Mouse (Mus musculus) 3134 (cell line): ENCODE data around the gene Il9r.

Experiments
- DNase-seq: peaks from one replicate; pipeline ENCODE4 v3.0.0-alpha.2; 2011; ENCODE audit warnings: low spot score; ENCODE audit not compliant: insufficient read length; ENCODE audit errors: extremely low read depth

Il9r gene

DNA sequence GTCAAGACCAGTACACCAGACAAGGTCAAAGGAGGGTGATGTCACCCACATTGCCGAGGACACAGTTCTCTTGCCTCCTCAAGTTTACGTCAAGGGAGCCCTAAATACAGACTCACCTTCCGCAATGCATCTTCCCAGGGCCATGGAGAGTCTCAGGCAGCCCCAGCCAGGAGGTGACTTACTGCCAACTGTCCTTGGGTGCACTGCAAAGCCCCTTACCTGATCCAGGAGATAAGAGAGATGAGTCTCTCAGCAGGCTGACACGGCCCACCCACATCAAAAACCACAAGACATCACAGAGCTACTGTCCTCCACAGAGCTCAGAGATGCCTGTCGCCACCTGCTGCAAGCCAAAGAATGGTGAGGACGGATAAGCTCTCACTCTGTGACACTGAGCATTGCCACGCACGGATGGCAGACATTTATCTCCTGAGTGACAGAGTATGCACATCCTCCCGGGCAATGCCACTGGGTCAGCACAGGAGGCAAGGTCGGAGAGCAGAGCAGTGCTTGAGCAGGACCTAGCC is at the start of gene Il9r:
Il9r (minus strand) TSS at position 205 of the 527 bp plus-strand sequence.
- no peak for DNase-seq

DNA sequence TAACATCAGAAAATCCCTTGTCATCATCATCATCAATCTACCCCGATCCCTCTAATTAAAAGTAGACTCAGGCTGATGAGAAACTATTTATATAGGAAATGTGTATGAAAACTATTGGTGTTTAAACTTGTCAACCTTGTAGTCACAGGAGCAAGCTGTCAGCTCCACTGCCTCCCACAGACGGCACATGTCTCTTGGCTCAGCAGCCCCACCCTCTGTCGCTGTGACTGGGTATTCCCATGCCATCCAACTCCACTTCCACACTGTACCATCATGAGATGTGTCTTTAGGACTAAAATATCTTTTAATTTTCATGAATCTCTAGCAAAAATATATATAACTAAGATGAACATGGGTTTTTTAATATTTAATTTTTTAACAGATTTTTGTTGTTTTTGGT is 48.3 kb upstream of the Il9r start:
- no peak for DNase-seq

DNA sequence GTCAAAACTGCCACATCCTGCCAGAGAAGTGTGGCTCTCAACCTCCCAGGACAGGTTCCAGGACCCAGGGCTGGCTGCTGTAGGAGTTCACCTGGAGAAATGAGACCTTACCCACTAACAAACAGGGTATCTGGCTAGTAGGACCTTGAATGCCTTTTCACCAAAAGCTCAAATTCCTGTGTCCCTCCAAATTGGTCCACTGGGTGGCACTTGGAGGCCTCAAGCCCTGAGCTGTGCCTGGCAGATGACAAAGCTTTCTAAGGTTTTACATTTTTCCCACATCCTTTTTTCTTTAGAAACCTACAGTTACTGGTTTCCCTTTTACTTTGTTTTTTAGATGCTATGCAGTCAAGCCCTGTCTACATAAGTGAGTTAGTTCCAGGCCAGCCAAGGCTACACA is 47.0 kb upstream of the Il9r start:
- DNase-seq = no peak

- DNase-seq = no peak
Observed at GRCm38 (mm10) chr11:32245614-32246013, 45.5 kb upstream of the Il9r start.

GRCm38 (mm10) chr11:32244617-32245016 is 44.5 kb upstream of the Il9r start:
- DNase-seq = no peak

GRCm38 (mm10) chr11:32244064-32244463 is 44.0 kb upstream of the Il9r start:
- no peak for DNase-seq

DNA sequence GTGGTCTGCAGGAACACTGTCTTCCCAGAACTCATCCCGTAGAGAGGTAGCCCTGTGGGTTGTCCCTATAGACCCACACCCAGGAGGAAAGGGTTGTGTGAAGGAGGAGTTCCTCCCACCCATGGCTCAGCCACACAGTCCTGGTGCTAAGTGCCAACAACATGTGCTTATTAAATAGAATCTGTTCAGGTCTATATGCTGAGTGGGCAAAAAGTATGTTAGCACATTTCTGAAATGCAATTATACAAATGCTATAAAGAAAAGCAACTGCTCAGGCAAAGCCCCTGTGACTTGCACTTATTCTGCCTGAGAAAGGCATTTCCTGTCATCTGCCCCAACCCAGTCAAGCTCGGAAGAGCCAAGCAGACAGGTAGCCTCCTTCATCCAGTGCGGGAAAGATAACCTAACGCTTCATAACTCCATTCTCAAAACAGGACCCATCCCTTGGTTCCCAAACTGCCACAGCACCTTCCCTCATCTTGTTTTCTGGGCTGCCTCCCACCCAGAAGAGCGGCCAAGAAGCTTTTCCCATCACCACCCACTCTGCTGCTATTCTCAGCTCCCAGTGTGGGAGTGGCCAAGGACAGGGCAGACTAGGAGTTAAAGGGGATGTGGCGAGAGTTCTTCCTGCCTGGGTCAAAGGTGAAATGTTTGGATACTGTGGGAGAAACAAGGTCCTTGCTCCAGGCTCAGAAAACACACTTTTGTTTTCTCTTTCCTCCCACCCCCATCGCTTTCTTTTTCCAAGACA is 43.3 kb upstream of the Il9r start:
- DNase-seq = no peak

GRCm38 (mm10) chr11:32242209-32242608 is 42.1 kb upstream of the Il9r start:
- DNase-seq = no peak

GRCm38 (mm10) chr11:32241391-32241790 is 41.3 kb upstream of the Il9r start:
- no peak for DNase-seq

DNA sequence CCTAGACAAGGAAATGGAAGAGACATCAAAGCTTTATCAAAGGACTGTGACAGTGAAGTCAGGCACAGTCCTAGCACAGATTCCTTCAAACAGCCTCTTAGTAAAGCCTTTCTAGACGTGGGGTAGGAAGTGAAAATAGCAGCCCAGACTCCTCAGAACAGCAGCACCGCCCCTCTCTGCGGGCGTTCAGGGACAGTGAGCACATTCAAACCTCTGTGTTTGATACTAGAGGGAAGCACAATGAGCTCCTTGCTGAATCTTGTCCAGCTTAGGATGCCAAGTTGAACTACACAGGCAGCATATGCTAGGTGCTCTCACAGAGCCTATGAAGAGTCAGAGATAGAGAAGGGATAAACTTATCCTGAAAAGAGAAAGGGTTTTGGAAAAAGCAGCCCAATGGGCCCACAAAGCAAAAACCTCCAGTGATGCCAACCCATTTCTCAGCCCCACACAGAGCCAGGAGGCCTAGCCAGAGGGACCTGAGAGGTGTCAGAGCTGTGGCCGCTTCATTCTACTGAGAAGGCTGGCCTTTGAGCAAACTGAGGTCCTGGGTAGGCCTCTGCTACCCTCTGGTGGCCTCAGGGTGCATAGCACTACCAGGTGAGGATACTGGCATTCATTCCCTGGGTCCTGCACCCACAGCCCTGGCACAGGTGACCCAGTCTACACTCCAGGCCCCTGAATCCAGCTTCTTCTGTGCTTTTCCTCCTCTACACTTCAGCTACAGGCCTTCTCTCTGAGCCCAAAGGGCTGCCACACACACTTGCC is 38.2 kb upstream of the Il9r start:
- no peak for DNase-seq

GRCm38 (mm10) chr11:32237411-32237795 is 37.3 kb upstream of the Il9r start:
- no peak for DNase-seq

DNA sequence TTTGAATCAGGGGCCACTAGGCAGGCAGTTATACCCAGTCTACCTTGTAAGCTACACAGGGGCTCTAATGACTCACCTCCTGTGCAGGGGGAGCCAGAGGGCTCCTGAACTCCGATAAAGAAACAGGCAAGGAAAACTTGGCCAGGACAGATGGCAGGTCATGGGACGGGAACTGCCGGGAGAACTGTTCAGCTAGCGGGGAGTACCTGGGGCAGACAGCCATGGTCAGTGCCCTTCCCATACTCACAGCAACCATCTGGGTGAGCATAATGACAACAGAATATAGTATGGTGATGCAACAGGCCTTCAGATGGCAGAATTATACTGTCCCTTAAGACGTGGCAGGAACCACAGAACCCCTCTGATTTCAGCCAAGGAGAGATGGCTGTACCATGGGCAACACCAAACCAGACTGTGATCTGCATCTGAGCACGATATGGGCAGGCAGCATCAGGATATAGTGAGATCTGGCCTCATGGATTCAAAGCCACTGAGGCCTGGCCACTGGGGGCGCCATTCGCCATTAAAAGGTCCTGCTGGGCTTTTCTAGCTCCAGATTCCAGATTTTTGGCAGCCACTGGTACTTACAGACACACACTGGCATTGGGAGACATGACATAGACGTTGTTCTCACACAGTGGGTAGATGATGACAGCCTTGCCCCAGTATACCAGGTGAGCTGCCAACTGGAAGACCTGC is 36.8 kb upstream of the Il9r start:
- DNase-seq = no peak

GRCm38 (mm10) chr11:32236132-32236531 is 36.1 kb upstream of the Il9r start:
- no peak for DNase-seq

- no peak for DNase-seq
Observed at GRCm38 (mm10) chr11:32235646-32236045, 35.6 kb upstream of the Il9r start.

DNA sequence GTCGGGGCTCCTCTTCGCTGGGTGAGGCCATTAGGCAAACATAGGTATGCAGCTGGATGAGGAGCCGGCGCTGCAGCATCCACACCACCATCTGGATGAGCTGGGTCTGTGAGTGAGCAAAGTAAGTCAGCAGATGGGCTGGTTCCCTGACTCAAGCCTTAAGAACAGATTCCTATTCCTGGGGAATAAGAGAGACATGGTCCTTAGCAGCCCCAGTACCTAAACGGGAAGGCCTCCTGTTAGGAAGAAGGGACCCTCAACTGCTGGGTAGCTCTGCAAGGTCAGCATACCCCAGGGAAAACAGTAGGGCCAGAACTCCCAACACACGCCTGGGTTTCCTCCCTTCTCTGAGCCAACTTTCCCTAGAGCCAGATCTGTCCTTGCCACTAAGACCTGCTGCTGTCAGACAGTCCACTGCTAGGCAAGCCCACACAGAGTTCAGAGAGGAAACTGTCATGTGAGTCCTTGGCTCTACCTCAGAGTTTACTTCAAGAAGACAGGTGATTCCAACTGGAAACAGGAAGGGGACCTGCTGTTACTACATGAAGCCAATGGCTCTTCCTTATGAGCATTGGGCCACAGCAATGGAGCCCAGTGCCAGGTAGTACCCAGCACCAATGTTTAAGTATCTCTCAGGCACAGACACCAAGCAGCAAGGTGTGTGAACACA is 34.9 kb upstream of the Il9r start:
- no peak for DNase-seq

DNA sequence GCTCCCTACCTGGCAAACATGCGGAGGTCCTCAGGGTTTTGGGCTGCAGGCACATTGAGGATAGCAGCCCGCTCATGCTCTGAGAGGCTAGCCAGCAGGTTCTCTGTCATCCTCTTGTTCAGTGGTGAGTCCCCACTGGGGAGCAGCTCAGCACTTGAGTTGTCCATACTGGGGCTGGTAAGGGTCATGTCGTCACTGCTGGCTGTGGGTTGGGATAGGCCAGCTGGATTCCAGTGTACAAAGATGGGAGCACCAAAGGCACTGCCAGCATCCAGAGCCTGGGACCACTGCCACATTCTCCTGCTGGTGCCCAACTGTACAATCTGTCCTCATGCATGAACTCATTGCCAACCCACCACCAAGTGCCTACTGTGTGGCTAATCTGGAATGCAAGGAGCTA is 33.8 kb upstream of the Il9r start:
- DNase-seq = no peak

GRCm38 (mm10) chr11:32232848-32233247 is 32.8 kb upstream of the Il9r start:
- no peak for DNase-seq

DNA sequence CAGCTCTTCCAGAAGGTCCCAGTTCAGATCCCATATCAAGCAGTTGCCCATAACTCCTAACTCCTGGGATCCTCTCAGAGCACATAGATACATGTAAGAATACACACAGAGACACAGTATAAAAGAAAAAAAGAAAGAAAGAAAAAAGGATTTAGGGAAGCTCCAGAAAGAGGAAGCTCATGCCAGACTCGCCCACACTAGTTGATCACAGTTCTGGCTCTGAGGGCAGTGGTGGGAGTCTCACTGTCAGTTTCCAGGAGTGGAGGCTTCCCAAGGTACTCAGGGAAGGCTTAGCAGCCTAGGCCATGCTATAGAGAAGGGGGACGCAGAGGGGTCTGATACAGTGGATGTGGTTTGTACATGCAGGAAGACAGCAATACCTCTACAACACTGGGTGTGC is 31.0 kb upstream of the Il9r start:
- DNase-seq = no peak

- DNase-seq = no peak
Observed at GRCm38 (mm10) chr11:32230220-32230619, 30.1 kb upstream of the Il9r start.

- DNase-seq = no peak
Observed at GRCm38 (mm10) chr11:32228292-32228845, 28.3 kb upstream of the Il9r start.

GRCm38 (mm10) chr11:32227555-32227954 is 27.5 kb upstream of the Il9r start:
- DNase-seq = no peak
